Mouse (Mus musculus): Measurements from ENCODE around the gene Daw1.

Gene Daw1

DNA sequence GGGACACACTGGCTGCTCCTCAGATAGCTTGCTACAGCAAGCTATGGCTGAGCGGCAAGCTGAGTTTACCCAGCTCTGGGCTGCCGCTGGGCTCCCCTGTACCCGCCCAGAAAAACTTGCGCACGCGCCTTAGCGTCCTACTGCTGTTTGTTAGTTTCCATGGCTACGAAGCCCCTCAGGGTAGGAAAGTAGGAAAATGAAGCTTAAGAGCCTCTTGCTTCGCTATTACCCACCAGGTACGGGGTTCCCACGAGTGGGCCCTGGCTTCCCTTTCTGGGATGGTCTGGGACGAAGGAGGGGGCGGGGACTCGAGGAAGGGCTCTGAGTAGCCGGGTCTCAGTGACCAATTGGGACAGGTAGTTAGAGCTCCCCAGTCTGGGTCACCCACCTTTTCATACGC, at the start of gene Daw1:
TSS of gene Daw1 (plus strand) at position 150 of the 400 bp plus-strand sequence.
- peak; percentile 70 for DNase-seq (ENCODE audit: low spot score)

- no peak for DNase-seq (ENCODE audit: low spot score)
Observed at GRCm38 (mm10) chr1:83110992-83111391, 48.6 kb upstream of the Daw1 start.

DNA sequence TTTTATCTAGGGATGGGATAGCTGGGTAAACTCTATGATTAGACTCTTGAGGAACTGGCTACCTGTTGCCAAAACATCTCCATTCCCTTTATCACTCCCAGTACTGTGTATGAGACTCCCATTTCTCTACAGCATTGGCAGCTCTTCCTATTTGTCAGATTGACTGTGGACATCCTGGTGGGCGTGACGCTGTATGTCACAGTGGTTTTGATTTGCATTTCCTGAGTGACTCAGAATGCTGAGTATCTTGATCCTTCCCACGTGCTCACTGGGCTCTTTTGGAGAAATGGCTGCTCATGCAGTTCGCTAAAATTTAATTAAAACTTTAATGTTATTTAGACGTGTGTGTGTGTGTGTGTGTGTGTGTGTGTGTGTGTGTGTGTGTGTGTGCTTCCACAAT, 47.8 kb upstream of the Daw1 start:
- no peak for DNase-seq (ENCODE audit: low spot score)

DNA sequence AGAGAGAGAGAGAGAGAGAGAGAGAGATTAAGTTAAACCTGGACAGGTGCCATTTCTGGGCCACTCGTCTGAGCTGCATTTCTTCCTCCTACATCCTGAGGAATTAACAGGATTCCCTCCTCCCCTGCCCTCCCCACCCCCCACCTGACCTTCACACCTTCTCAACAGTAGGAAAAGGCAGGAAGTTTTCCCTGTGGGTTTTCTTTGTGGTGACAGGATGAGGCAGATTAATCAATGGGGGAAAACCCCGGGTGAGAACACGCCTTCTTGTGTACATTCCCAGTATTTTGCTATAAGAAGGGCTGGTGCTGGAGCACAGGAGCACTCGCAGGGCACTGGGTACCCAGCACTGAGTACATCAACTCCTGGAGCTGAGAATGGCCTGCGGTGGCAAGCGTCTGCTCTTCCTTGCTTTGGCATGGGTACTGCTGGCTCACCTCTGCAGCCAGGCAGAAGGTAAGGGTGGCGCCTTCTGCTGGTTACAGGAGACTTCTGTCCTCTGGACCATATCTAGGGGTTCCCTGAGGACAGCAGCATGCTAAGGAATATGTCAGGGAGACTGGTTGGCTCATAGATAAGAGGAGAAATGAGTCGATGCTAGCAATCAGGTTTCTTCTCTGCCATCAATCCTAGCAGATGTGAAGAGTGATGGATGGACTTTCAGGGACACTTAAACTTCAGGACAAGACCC, 43.0 kb upstream of the Daw1 start, which contains the start of gene Ccl20:
TSS of gene Ccl20 (plus strand) at position 320 of the 691 bp plus-strand sequence.
- DNase-seq (ENCODE audit: low spot score), result no peak

- DNase-seq (ENCODE audit: low spot score), result no peak
Observed at GRCm38 (mm10) chr1:83117217-83117616, 42.3 kb upstream of the Daw1 start.

DNA sequence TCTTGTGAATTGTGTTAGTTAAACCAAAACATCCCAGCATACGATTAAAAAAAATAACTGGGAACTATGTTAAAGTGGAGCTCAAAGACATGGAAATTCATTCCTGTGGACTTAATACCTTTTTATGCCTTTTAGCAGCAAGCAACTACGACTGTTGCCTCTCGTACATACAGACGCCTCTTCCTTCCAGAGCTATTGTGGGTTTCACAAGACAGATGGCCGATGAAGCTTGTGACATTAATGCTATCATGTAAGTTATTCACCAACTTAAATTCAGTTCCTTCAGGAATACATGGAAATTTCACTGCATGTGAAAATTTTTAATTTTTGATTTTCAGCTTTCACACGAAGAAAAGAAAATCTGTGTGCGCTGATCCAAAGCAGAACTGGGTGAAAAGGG, 41.9 kb upstream of the Daw1 start:
- no peak for DNase-seq (ENCODE audit: low spot score)

GRCm38 (mm10) chr1:83119903-83120302, 39.6 kb upstream of the Daw1 start:
- no peak for DNase-seq (ENCODE audit: low spot score)

DNA sequence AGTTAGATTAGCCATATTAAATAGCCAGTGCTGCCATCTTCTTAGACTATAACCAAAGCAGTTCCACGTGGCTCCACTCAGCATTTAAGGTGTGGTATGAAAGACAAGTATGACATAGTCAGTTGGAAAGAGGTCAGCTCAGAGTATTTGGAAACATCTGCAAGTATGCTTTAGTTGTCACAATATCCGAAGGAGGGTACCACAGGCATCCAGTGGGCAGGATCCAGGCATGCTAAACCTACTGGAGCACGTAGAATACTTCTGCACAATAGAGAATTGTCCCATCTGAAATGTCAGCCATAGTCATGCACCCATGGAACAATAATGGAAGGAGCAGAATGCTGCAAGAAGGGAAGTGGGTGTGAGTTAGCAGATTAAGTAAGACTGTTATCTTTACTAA, 39.2 kb upstream of the Daw1 start:
- DNase-seq (ENCODE audit: low spot score), result no peak

GRCm38 (mm10) chr1:83123201-83123600, 36.4 kb upstream of the Daw1 start:
- no peak for DNase-seq (ENCODE audit: low spot score)

GRCm38 (mm10) chr1:83135829-83136228, 23.7 kb upstream of the Daw1 start:
- no peak for DNase-seq (ENCODE audit: low spot score)

DNA sequence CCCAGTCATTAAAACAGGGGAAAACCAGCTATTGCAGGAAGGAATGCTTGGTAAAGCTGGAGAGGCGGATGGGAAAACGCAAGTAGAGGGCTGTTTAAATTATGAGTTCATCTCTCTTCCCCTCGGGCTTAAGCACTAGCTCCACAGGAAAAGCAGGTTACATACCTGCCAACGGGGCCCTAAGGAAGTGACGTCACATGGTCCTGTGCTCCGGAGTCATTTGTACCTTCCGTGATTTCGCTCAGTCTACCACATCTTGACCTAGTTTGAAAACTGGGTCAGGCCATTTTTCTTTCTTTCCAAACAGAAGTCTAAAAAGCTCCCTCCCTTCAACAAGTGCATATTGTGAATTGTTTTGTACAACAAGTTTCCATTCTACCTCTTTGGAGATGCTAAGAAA, 21.7 kb upstream of the Daw1 start:
- no peak for DNase-seq (ENCODE audit: low spot score)

GRCm38 (mm10) chr1:83138721-83139120, 20.8 kb upstream of the Daw1 start:
- DNase-seq (ENCODE audit: low spot score), result no peak

GRCm38 (mm10) chr1:83141510-83141909, 18.0 kb upstream of the Daw1 start:
- no peak for DNase-seq (ENCODE audit: low spot score)

- no peak for DNase-seq (ENCODE audit: low spot score)
Observed at GRCm38 (mm10) chr1:83142055-83142454, 17.5 kb upstream of the Daw1 start.

- DNase-seq (ENCODE audit: low spot score), result no peak
Observed at GRCm38 (mm10) chr1:83146547-83146946, 13.0 kb upstream of the Daw1 start.

DNA sequence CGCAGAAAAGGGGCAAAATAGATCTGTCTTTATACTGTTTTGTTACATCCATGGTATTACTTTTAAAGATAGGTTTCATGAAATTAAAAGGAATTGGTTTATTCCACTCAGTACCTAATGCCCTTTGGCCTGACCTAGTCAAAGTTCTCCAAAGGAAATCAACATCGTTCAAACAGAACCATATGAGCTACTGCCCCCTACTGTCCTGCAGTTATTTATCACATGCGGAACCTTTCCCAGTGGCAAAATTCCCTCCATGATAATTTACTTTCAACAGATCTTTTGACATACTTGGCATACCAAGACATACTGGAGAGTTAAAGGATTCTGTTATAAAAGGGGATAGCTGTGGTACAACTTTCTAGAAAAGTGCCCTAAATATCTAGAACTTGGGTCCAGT, 9.3 kb upstream of the Daw1 start:
- DNase-seq (ENCODE audit: low spot score), result no peak

GRCm38 (mm10) chr1:83152961-83153360, 6.6 kb upstream of the Daw1 start:
- no peak for DNase-seq (ENCODE audit: low spot score)

DNA sequence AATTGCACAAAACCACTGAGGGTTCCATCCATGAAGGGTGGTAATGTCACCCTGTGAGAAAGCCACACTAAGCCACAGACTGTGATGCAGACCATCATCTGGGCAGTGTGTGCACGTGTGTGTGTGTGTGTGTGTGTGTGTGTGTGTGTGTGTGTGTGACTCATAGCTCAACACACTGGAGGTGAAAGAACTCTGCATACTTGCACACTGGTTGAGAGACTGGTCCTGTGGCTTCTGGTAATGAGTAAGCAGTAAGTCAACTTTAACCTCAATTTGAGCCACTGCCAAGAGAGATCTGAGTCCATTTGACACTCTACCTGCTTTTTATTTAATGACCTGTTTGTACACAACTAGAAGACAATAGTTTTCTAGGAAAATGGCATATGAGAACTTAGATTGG, 2.7 kb upstream of the Daw1 start:
- no peak for DNase-seq (ENCODE audit: low spot score)

DNA sequence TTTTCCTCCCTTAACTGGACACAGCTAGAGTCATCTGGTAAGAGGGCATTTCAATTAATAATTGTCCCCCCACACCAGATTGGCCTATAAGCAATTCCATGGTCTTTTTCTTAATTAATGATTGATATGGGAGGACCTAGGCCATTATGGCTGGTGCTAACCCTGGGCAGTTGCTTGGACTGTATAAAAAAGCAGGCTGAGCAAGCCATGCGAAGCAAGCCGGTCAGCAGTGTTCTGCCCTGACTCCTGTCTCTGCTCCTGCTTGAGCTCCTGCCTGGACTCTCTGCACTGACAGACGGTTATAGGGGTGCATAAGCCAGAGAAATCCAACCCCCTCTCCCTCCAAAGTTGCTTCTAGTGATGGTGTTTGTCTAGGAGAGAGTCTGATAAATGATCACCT, 2.1 kb downstream of the Daw1 start:
- DNase-seq (ENCODE audit: low spot score), result no peak

DNA sequence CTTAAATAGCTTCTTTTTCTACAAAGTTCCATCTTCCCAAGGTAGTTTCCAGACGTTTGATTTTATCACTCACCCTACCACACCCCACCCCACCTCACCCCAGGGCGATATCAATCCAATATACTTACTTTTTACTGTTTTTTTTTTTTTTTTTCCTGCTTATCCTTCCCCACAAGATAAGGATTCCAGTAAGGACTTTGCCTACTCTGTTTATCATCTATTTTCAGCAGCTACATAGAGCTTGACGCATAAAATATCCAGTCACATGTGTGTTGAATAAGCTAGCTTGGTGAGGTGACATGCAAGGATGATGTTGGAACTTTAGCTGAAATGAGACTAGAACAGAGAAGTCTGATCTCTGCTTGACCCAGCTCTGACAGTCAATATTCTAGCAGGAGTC, 4.5 kb downstream of the Daw1 start:
- DNase-seq (ENCODE audit: low spot score), result no peak

DNA sequence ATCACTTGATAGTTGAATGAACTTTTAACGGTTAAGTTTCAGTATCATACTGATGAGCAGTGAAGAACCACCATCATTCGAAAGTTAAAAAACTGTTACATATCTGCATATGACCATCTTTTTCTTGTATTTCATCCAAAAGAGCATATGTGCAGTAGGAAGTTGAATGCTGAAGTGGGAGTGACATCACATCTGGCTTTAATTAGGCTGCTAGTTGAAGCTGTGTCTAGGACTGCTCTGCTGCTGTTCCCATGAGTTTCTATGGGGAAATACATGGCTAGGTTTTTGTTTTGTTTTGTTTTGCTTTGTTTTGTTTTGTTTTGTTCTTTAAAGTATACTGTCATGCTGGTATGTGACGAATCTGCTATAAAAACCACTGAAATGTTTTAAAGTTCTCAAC, 9.6 kb downstream of the Daw1 start:
- no peak for DNase-seq (ENCODE audit: low spot score)

- no peak for DNase-seq (ENCODE audit: low spot score)
Observed at GRCm38 (mm10) chr1:83175985-83176384, 16.4 kb downstream of the Daw1 start.

- no peak for DNase-seq (ENCODE audit: low spot score)
Observed at GRCm38 (mm10) chr1:83179531-83179930, 20.0 kb downstream of the Daw1 start.

DNA sequence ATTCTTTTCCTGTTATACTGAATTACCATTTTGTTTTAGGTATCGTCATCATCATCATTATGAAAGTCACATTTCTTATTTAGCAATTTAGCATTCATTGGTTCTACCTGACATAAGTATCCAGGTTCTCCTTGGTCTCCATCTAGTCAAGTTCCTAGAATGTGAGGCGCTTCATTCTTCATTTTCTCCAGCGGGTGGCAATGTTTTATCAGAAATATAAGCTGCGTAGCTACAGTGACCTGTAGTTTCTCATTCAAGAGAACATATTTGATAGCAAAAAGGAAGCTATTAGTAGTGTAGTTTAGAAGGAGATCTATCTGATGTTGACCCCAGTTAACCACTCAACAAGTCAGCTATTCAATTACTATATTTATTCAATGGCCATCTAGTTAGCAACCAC, 21.9 kb downstream of the Daw1 start:
- DNase-seq (ENCODE audit: low spot score), result no peak
